13 mouse cellular contexts compared by ENCODE assay signal in genomic region chr5:54070549-54070948, GRCm38 (mm10).
"Had no signal": no experiment of that assay in that cellular context is flagged by ENCODE, and none has a peak within 500 bp of the region (broad histone marks: within the 10 kb centered on the region; RNA-seq: fewer than 3 reads in every experiment).

No protein-coding gene starts in this region.

- DNase-seq: kidney, postnatal 14 days; lung, embryonic 14.5 days; lung, postnatal 10 days; lung, postnatal 4 days; right cerebral cortex, postnatal 14 days; thymus, postnatal 14 days had no signal

- H3K4me3 ChIP-seq: left cerebral cortex, adult 2 months; limb, embryonic 15.5 days; liver, embryonic 12.5 days; midbrain, embryonic 12.5 days; neural tube, embryonic 13.5 days had no signal

- H3K4me2 ChIP-seq: limb, embryonic 15.5 days; liver, embryonic 12.5 days; lung, embryonic 14.5 days; midbrain, embryonic 12.5 days; neural tube, embryonic 13.5 days had no signal

- ATAC-seq: liver, embryonic 12.5 days; midbrain, embryonic 16.5 days had no signal

- H3K9me3 ChIP-seq: limb, embryonic 15.5 days; liver, embryonic 12.5 days; midbrain, embryonic 12.5 days; neural tube, embryonic 13.5 days had no signal

- H3K27ac ChIP-seq: left cerebral cortex, adult 2 months; limb, embryonic 15.5 days; liver, embryonic 12.5 days; midbrain, embryonic 12.5 days; neural tube, embryonic 13.5 days; stomach, postnatal 0 days had no signal

- H3K27me3 ChIP-seq: limb, embryonic 15.5 days; liver, embryonic 12.5 days; midbrain, embryonic 12.5 days; neural tube, embryonic 13.5 days had no signal

- H3K36me3 ChIP-seq: limb, embryonic 15.5 days; liver, embryonic 12.5 days; midbrain, embryonic 12.5 days; neural tube, embryonic 13.5 days had no signal

- H3K9ac ChIP-seq: limb, embryonic 15.5 days; liver, embryonic 12.5 days; lung, embryonic 14.5 days; midbrain, embryonic 12.5 days; neural tube, embryonic 13.5 days had no signal
